Mouse (Mus musculus): Measurements from ENCODE around the gene Thap11.

- no peak for TF ChIP-seq CTCF (conservative IDR thresholded peaks at IDR 0.05; ENCODE audit: low read length)
- no peak for TF ChIP-seq POU5F1 (IDR thresholded peaks at IDR 0.05; ENCODE audit: borderline replicate concordance, low read length)
- TF ChIP-seq NANOG (IDR thresholded peaks at IDR 0.05; ENCODE audit: borderline replicate concordance, low read length): no peak
Measured at GRCm38 (mm10) chr8:105850611-105851010, 4.3 kb upstream of the Thap11 start.

Data from E14TG2a.4 (cell line).